Mouse (Mus musculus): ENCODE data around the gene Zfp512b.
A peak's percentile ranks its signal among the peaks of the same experiment; 100 is the strongest.

The Zfp512b gene

GRCm38 (mm10) chr2:181589011-181589731 lies 3.4 kb downstream of the Zfp512b start:
- no peak for DNase-seq

- DNase-seq = no peak
Measured at GRCm38 (mm10) chr2:181588229-181588780, 4.3 kb downstream of the Zfp512b start.

- no peak for DNase-seq
Measured at GRCm38 (mm10) chr2:181587796-181588195, 4.8 kb downstream of the Zfp512b start.

- no peak for DNase-seq
Measured at GRCm38 (mm10) chr2:181586124-181586523, 6.5 kb downstream of the Zfp512b start.

- DNase-seq = no peak
Measured at GRCm38 (mm10) chr2:181585506-181585905, 7.1 kb downstream of the Zfp512b start.

- DNase-seq = no peak
Measured at GRCm38 (mm10) chr2:181584411-181584942, 8.1 kb downstream of the Zfp512b start, which contains the start of gene Uckl1. Gene Uckl1, minus strand, starts transcription at chr2:181584892.

- no peak for DNase-seq
Measured at GRCm38 (mm10) chr2:181583460-181584257, 8.9 kb downstream of the Zfp512b start.

- DNase-seq = no peak
Measured at GRCm38 (mm10) chr2:181582939-181583338, 9.7 kb downstream of the Zfp512b start.

GRCm38 (mm10) chr2:181582358-181582757 lies 10.2 kb downstream of the Zfp512b start:
- DNase-seq = no peak

- peak; percentile 88 for DNase-seq
Measured at GRCm38 (mm10) chr2:181581402-181582120, 11.0 kb downstream of the Zfp512b start.

GRCm38 (mm10) chr2:181581016-181581401 lies 11.6 kb downstream of the Zfp512b start:
- peak; percentile 71 for DNase-seq

- DNase-seq = no peak
Measured at GRCm38 (mm10) chr2:181580131-181580772, 12.4 kb downstream of the Zfp512b start.

GRCm38 (mm10) chr2:181579681-181580080 lies 12.9 kb downstream of the Zfp512b start:
- DNase-seq = no peak

GRCm38 (mm10) chr2:181578790-181579618 lies 13.6 kb downstream of the Zfp512b start:
- no peak for DNase-seq

GRCm38 (mm10) chr2:181577981-181578581 lies 14.5 kb downstream of the Zfp512b start:
- DNase-seq = no peak

- DNase-seq = no peak
Measured at GRCm38 (mm10) chr2:181577126-181577525, 15.5 kb downstream of the Zfp512b start.

GRCm38 (mm10) chr2:181576613-181577012 lies 16.0 kb downstream of the Zfp512b start:
- DNase-seq = no peak

- DNase-seq = no peak
Measured at GRCm38 (mm10) chr2:181574921-181575545, 17.6 kb downstream of the Zfp512b start.

- no peak for DNase-seq
Measured at GRCm38 (mm10) chr2:181573961-181574360, 18.6 kb downstream of the Zfp512b start.

Data from right cerebral cortex, postnatal 14 days (tissue).